Mouse (Mus musculus): ENCODE measurements at regions not wholly inside any gene's neighbourhood (a gene's known extent, or its start where the extent isn't known, plus 50 kb on each side); places are given as distances from the start of the nearest gene placed in this dataset.

- Histone ChIP-seq H3K27me3 (ENCODE audit: control insufficient read depth, insufficient read depth, low read length) (no peaks in the 10 kb centered on the region), H3K4me1 (ENCODE audit: control insufficient read depth, insufficient read depth, low read length) (no peaks in the 10 kb centered on the region), H3K4me3 (ENCODE audit: control insufficient read depth, low read depth, low read length) (no peak overlapping the region), H3K27ac (ENCODE audit: control insufficient read depth, insufficient read depth, low read depth, low read length) (no peak overlapping the region), H3K36me3 (ENCODE audit: control insufficient read depth, insufficient read depth, low read length) (no peaks in the 10 kb centered on the region)
- TF ChIP-seq CTCF (IDR thresholded peaks at IDR 0.05; ENCODE audit: control insufficient read depth, insufficient read depth, insufficient replicate concordance, low read depth, low read length) (no peak), POLR2A (IDR thresholded peaks at IDR 0.05; ENCODE audit: control insufficient read depth, low read depth, low read length) (no peak)
These were observed 69.0 kb upstream of the Klf12 start for GRCm38 (mm10) chr14:100353508-100353907.

DNA sequence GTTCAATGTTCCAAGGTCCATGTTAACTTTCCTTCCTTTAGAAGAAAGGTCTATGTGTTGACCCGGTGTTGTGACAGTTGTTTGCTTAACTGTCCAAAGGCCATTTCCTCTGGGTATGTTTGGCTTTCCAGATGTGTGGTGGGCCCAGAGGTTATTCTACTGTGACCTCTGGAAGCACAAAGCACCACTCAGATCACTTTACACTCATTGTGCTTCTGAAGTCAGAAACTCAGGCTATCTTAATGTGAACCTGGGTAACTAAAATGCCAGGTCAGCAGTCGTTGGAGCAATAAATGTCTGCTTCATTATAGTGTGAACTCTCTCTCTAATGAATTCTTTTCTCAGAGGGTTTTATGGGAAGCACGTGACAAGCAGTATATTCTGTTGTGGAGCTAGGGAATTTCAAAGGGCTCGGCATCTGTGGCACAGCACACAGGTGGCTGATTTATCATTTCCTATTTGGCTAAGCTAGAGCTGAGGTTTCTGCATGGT lies 68.5 kb upstream of the Klf12 start:
- H3K27ac ChIP-seq (ENCODE audit: control insufficient read depth, insufficient read depth, low read depth, low read length): no peak overlapping the region
- H3K36me3 ChIP-seq (ENCODE audit: control insufficient read depth, insufficient read depth, low read length): no peaks in the 10 kb centered on the region
- no peak overlapping the region for H3K4me3 ChIP-seq (ENCODE audit: control insufficient read depth, low read depth, low read length)
- H3K27me3 ChIP-seq (ENCODE audit: control insufficient read depth, insufficient read depth, low read length): no peaks in the 10 kb centered on the region
- no peak for TF ChIP-seq CTCF (IDR thresholded peaks at IDR 0.05; ENCODE audit: control insufficient read depth, insufficient read depth, insufficient replicate concordance, low read depth, low read length)
- no peak for TF ChIP-seq POLR2A (IDR thresholded peaks at IDR 0.05; ENCODE audit: control insufficient read depth, low read depth, low read length)
- H3K4me1 ChIP-seq (ENCODE audit: control insufficient read depth, insufficient read depth, low read length): no peaks in the 10 kb centered on the region

- Histone ChIP-seq H3K4me1 (ENCODE audit: control insufficient read depth, insufficient read depth, low read length) (no peaks in the 10 kb centered on the region), H3K36me3 (ENCODE audit: control insufficient read depth, insufficient read depth, low read length) (no peaks in the 10 kb centered on the region), H3K27me3 (ENCODE audit: control insufficient read depth, insufficient read depth, low read length) (no peaks in the 10 kb centered on the region), H3K4me3 (ENCODE audit: control insufficient read depth, low read depth, low read length) (no peak overlapping the region), H3K27ac (ENCODE audit: control insufficient read depth, insufficient read depth, low read depth, low read length) (no peak overlapping the region)
- TF ChIP-seq CTCF (IDR thresholded peaks at IDR 0.05; ENCODE audit: control insufficient read depth, insufficient read depth, insufficient replicate concordance, low read depth, low read length) (no peak), POLR2A (IDR thresholded peaks at IDR 0.05; ENCODE audit: control insufficient read depth, low read depth, low read length) (no peak)
These were observed 66.5 kb upstream of the Klf12 start for GRCm38 (mm10) chr14:100351004-100351403.

GRCm38 (mm10) chr14:100350021-100350790 lies 65.7 kb upstream of the Klf12 start:
- TF ChIP-seq POLR2A (IDR thresholded peaks at IDR 0.05; ENCODE audit: control insufficient read depth, low read depth, low read length) (no peak), CTCF (IDR thresholded peaks at IDR 0.05; ENCODE audit: control insufficient read depth, insufficient read depth, insufficient replicate concordance, low read depth, low read length) (no peak)
- no peaks in the 10 kb centered on the region for H3K36me3 ChIP-seq (ENCODE audit: control insufficient read depth, insufficient read depth, low read length)
- H3K27me3 ChIP-seq (ENCODE audit: control insufficient read depth, insufficient read depth, low read length): no peaks in the 10 kb centered on the region
- H3K4me3 ChIP-seq (ENCODE audit: control insufficient read depth, low read depth, low read length): no peak overlapping the region
- no peaks in the 10 kb centered on the region for H3K4me1 ChIP-seq (ENCODE audit: control insufficient read depth, insufficient read depth, low read length)
- H3K27ac ChIP-seq (ENCODE audit: control insufficient read depth, insufficient read depth, low read depth, low read length): no peak overlapping the region

- H3K4me1 ChIP-seq (ENCODE audit: control insufficient read depth, insufficient read depth, low read length): no peaks in the 10 kb centered on the region
- TF ChIP-seq POLR2A (IDR thresholded peaks at IDR 0.05; ENCODE audit: control insufficient read depth, low read depth, low read length) (no peak), CTCF (IDR thresholded peaks at IDR 0.05; ENCODE audit: control insufficient read depth, insufficient read depth, insufficient replicate concordance, low read depth, low read length) (no peak)
- no peaks in the 10 kb centered on the region for H3K36me3 ChIP-seq (ENCODE audit: control insufficient read depth, insufficient read depth, low read length)
- H3K27ac ChIP-seq (ENCODE audit: control insufficient read depth, insufficient read depth, low read depth, low read length): no peak overlapping the region
- H3K27me3 ChIP-seq (ENCODE audit: control insufficient read depth, insufficient read depth, low read length): no peaks in the 10 kb centered on the region
- H3K4me3 ChIP-seq (ENCODE audit: control insufficient read depth, low read depth, low read length): no peak overlapping the region
These were observed 64.1 kb upstream of the Klf12 start for GRCm38 (mm10) chr14:100348336-100349164.

DNA sequence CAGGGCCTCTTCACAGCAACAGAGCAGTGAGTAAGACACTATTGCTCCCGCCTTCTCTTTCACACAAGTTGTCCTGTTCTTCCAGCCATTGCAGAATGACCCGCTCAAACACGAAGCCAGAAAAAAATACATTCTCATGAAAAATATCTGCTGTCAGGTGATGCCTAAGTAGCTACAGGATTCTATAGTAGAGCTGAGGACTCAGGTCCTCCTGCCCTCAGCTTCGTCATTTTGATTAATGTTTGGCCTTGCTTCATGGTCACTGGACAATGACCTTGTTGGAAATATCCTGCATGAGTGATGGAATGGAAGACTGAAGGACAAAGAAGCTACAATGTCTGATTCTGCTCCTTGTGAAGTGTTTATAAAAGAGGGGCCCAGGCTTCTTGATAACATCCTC lies 52.4 kb upstream of the Klf12 start:
- H3K4me1 ChIP-seq (ENCODE audit: control insufficient read depth, insufficient read depth, low read length): no peaks in the 10 kb centered on the region
- no peak overlapping the region for H3K27ac ChIP-seq (ENCODE audit: control insufficient read depth, insufficient read depth, low read depth, low read length)
- no peak for TF ChIP-seq CTCF (IDR thresholded peaks at IDR 0.05; ENCODE audit: control insufficient read depth, insufficient read depth, insufficient replicate concordance, low read depth, low read length)
- H3K36me3 ChIP-seq (ENCODE audit: control insufficient read depth, insufficient read depth, low read length): no peaks in the 10 kb centered on the region
- H3K27me3 ChIP-seq (ENCODE audit: control insufficient read depth, insufficient read depth, low read length): no peaks in the 10 kb centered on the region
- H3K4me3 ChIP-seq (ENCODE audit: control insufficient read depth, low read depth, low read length): no peak overlapping the region

Measured in testis, adult 2 months (tissue).